Mouse (Mus musculus) kidney, embryonic 14.5 days (tissue): ENCODE data around the gene Emc8. TPM values are rescaled to one million over a fixed set of nuclear protein-coding genes. Genes with fewer than 3 reads are reported as not detected.

Source experiments
- ATAC-seq: fragments of 200-750 bp; cut with Nextera tagmentation; 2 replicates; pipeline ENCODE4 v1.8.0; 2017; ENCODE audit warnings: moderate number of reproducible peaks, mild to moderate bottlenecking, moderate TSS enrichment, moderate library complexity; ENCODE audit not compliant: low FRiP score, low TSS enrichment
- H3K27ac ChIP-seq: fragments of 300-500 bp; sonication (generic); 2 replicates; pipeline ENCODE4 v1.5.1; 2014; ENCODE audit warnings: low read depth, mild to moderate bottlenecking, low read length, moderate library complexity, mixed read lengths
- H3K27me3 ChIP-seq: fragments of 300-500 bp; sonication (generic); 2 replicates; pipeline ENCODE4 v1.6.1; 2014; ENCODE audit warnings: mild to moderate bottlenecking, low read length; ENCODE audit not compliant: control insufficient read depth, insufficient read depth
- H3K36me3 ChIP-seq: fragments of 300-500 bp; sonication (generic); 2 replicates; pipeline ENCODE4 v1.6.1; 2014; ENCODE audit warnings: low read length, mixed read lengths; ENCODE audit not compliant: control insufficient read depth, insufficient read depth
- H3K4me1 ChIP-seq: fragments of 300-500 bp; sonication (generic); 2 replicates; pipeline ENCODE4 v1.6.1; 2014; ENCODE audit warnings: low read length, mixed read lengths; ENCODE audit not compliant: control insufficient read depth, insufficient read depth
- H3K4me2 ChIP-seq: fragments of 300-500 bp; sonication (generic); replicated peaks from 2 replicates; pipeline ENCODE4 v1.6.1; 2014; ENCODE audit warnings: low read depth, mild to moderate bottlenecking, low read length
- H3K4me3 ChIP-seq: fragments of 300-500 bp; sonication (generic); 2 replicates; pipeline ENCODE4 v1.5.1; 2014; ENCODE audit warnings: mild to moderate bottlenecking, low read length
- H3K9ac ChIP-seq: fragments of 300-500 bp; sonication (generic); 2 replicates; pipeline ENCODE4 v1.6.1; 2014; ENCODE audit warnings: low read depth, mild to moderate bottlenecking, low read length, moderate library complexity
- H3K9me3 ChIP-seq: fragments of 300-500 bp; sonication (generic); 2 replicates; pipeline ENCODE4 v1.6.1; 2016; ENCODE audit warnings: low read length; ENCODE audit not compliant: control insufficient read depth
- WGBS: fragments of 180-500 bp; shearing (Covaris S2); extraction: QIAGEN DNeasy Blood & Tissue Kit; methylation state at CpG from one replicate; pipeline ENCODE4 v1.1.7; 2014; 5-methylcytosine and 5-hydroxymethylcytosine counted together
- polyA plus RNA-seq: library from polyadenylated mRNA; unstranded; fragments of >200 nt; fragmentation: Nextera tagmentation; extraction: Ambion mirVana; gene quantifications from 2 replicates; pipeline ENCODE4 v1.2.1, GENCODE M21; 2014

Gene Emc8
- polyA plus RNA-seq, 1 experiment from 2014 or later = 297 TPM

GRCm38 (mm10) chr8:120699565-120699964, 31.2 kb upstream of the Emc8 start:
- no peaks in the 10 kb centered on the region for H3K27me3 ChIP-seq
- no peaks in the 10 kb centered on the region for H3K9me3 ChIP-seq
- peaks cover 12% of the 10 kb centered on the region for H3K4me1 ChIP-seq
- no peak overlapping the region for H3K9ac ChIP-seq
- no peak overlapping the region for H3K27ac ChIP-seq
- H3K4me2 ChIP-seq = no peak overlapping the region
- H3K36me3 ChIP-seq = no peaks in the 10 kb centered on the region
- 76% methylated on average over 2 of the region's 2 CpGs for WGBS
- no peak for ATAC-seq
- no peak overlapping the region for H3K4me3 ChIP-seq

- Histone ChIP-seq H3K4me2 (no peak overlapping the region), H3K4me3 (no peak overlapping the region), H3K4me1 (peaks cover 16% of the 10 kb centered on the region), H3K9ac (no peak overlapping the region), H3K9me3 (no peaks in the 10 kb centered on the region), H3K36me3 (no peaks in the 10 kb centered on the region), H3K27ac (peak overlapping the region; percentile 11; the same call in 1 of the 2 replicates), H3K27me3 (no peaks in the 10 kb centered on the region)
- 66% methylated on average over 6 of the region's 6 CpGs for WGBS
- no peak for ATAC-seq
Observed at GRCm38 (mm10) chr8:120699079-120699478, 30.7 kb upstream of the Emc8 start.

- 74% methylated on average over 7 of the region's 7 CpGs for WGBS
- no peak for ATAC-seq
- no peaks in the 10 kb centered on the region for H3K27me3 ChIP-seq
- H3K4me2 ChIP-seq = no peak overlapping the region
- H3K36me3 ChIP-seq = no peaks in the 10 kb centered on the region
- no peak overlapping the region for H3K9ac ChIP-seq
- H3K4me3 ChIP-seq = no peak overlapping the region
- H3K4me1 ChIP-seq = peaks cover 20% of the 10 kb centered on the region
- 0 out of 2 replicates have a peak overlapping the region, but pooled peaks have one; percentile 11 for H3K27ac ChIP-seq
- no peaks in the 10 kb centered on the region for H3K9me3 ChIP-seq
Observed at GRCm38 (mm10) chr8:120698426-120698825, 30.1 kb upstream of the Emc8 start.

- ATAC-seq = no peak
- H3K4me1 ChIP-seq = peaks cover 22% of the 10 kb centered on the region
- no peak overlapping the region for H3K4me2 ChIP-seq
- no peak overlapping the region for H3K27ac ChIP-seq
- H3K36me3 ChIP-seq = no peaks in the 10 kb centered on the region
- H3K4me3 ChIP-seq = no peak overlapping the region
- H3K27me3 ChIP-seq = no peaks in the 10 kb centered on the region
- H3K9ac ChIP-seq = no peak overlapping the region
- H3K9me3 ChIP-seq = no peaks in the 10 kb centered on the region
Observed at GRCm38 (mm10) chr8:120697979-120698272, 29.6 kb upstream of the Emc8 start.

- Histone ChIP-seq H3K9me3 (no peaks in the 10 kb centered on the region), H3K9ac (no peak overlapping the region), H3K4me2 (no peak overlapping the region), H3K4me3 (no peak overlapping the region), H3K27ac (peak overlapping the region; percentile 33; the same call in 1 of the 2 replicates), H3K4me1 (peaks cover 24% of the 10 kb centered on the region), H3K36me3 (no peaks in the 10 kb centered on the region), H3K27me3 (no peaks in the 10 kb centered on the region)
- ATAC-seq = no peak
- WGBS = 64% methylated on average over 17 of the region's 17 CpGs
Observed at GRCm38 (mm10) chr8:120697154-120697978, 29.0 kb upstream of the Emc8 start.

- no peak overlapping the region for H3K9ac ChIP-seq
Observed at GRCm38 (mm10) chr8:120696401-120697153, 28.2 kb upstream of the Emc8 start.

GRCm38 (mm10) chr8:120693861-120694493, 25.6 kb upstream of the Emc8 start:
- Histone ChIP-seq H3K4me3 (no peak overlapping the region), H3K4me2 (no peak overlapping the region; the same call in 1 of the 2 replicates), H3K9ac (no peak overlapping the region), H3K27me3 (no peaks in the 10 kb centered on the region), H3K27ac (peak overlapping the region; percentile 71), H3K36me3 (no peaks in the 10 kb centered on the region), H3K4me1 (peaks cover 24% of the 10 kb centered on the region), H3K9me3 (no peaks in the 10 kb centered on the region)
- 15% methylated on average over 22 of the region's 22 CpGs for WGBS
- ATAC-seq = peak; percentile 71

More at GRCm38 (mm10) chr8:120696401-120697153, 28.2 kb upstream of the Emc8 start:
- Histone ChIP-seq H3K4me2 (no peak overlapping the region), H3K27ac (peak overlapping the region; percentile 42; the same call in 1 of the 2 replicates), H3K36me3 (no peaks in the 10 kb centered on the region), H3K4me1 (peaks cover 24% of the 10 kb centered on the region), H3K4me3 (no peak overlapping the region), H3K9me3 (no peaks in the 10 kb centered on the region), H3K27me3 (no peaks in the 10 kb centered on the region)
- 27% methylated on average over 13 of the region's 13 CpGs for WGBS
- peak; percentile 25; the same call in 1 of the 2 replicates for ATAC-seq

- Histone ChIP-seq H3K36me3 (no peaks in the 10 kb centered on the region), H3K4me1 (peaks cover 24% of the 10 kb centered on the region), H3K9me3 (no peaks in the 10 kb centered on the region), H3K27me3 (no peaks in the 10 kb centered on the region), H3K4me2 (no peak overlapping the region), H3K9ac (no peak overlapping the region), H3K27ac (no peak overlapping the region), H3K4me3 (no peak overlapping the region)
- 59% methylated on average over 4 of the region's 4 CpGs for WGBS
- ATAC-seq = no peak
Observed at GRCm38 (mm10) chr8:120692934-120693333, 24.6 kb upstream of the Emc8 start.
